Mouse (Mus musculus) lung, postnatal 0 days (tissue): Measurements from ENCODE around the gene Il1a. TPM values are rescaled to one million over a fixed set of nuclear protein-coding genes. Genes with fewer than 3 reads are reported as not detected.

Source experiments
- ATAC-seq: fragments of 200-750 bp; cut with Nextera tagmentation; 2 replicates; pipeline ENCODE4 v1.8.0; 2017; ENCODE audit warnings: moderate library complexity
- DNase-seq: peaks from one replicate; pipeline ENCODE4 v3.0.0-alpha.2; 2016; ENCODE audit warnings: low spot score
- H3K27ac ChIP-seq: fragments of 300-500 bp; sonication (generic); 2 replicates; pipeline ENCODE4 v1.5.1; 2014; ENCODE audit warnings: antibody characterized with exemption, mild to moderate bottlenecking, low read length, mixed read lengths
- H3K27me3 ChIP-seq: fragments of 300-500 bp; sonication (generic); replicated peaks from 2 replicates; pipeline ENCODE4 v1.6.1; 2014; ENCODE audit warnings: low read length, mixed read lengths; ENCODE audit not compliant: insufficient read depth
- H3K36me3 ChIP-seq: fragments of 300-500 bp; sonication (generic); 2 replicates; pipeline ENCODE4 v1.6.1; 2014; ENCODE audit warnings: low read length, mixed read lengths; ENCODE audit not compliant: insufficient read depth
- H3K4me1 ChIP-seq: fragments of 300-500 bp; sonication (generic); 2 replicates; pipeline ENCODE4 v1.6.1; 2014; ENCODE audit warnings: antibody characterized with exemption, low read depth, low read length, mixed read lengths; ENCODE audit not compliant: insufficient read depth
- H3K4me2 ChIP-seq: fragments of 300-500 bp; sonication (generic); replicated peaks from 2 replicates; pipeline ENCODE4 v1.6.1; 2014; ENCODE audit warnings: low read depth, mild to moderate bottlenecking, low read length, moderate library complexity, mixed read lengths
- H3K4me3 ChIP-seq: fragments of 300-500 bp; sonication (generic); 2 replicates; pipeline ENCODE4 v1.5.1; 2014; ENCODE audit warnings: low read depth, low read length
- H3K9ac ChIP-seq: fragments of 300-500 bp; sonication (generic); replicated peaks from 2 replicates; pipeline ENCODE4 v1.6.1; 2014; ENCODE audit warnings: low read depth, mild to moderate bottlenecking
- H3K9me3 ChIP-seq: fragments of 300-500 bp; sonication (generic); 2 replicates; pipeline ENCODE4 v1.6.1; 2016; ENCODE audit warnings: low read length, mixed read lengths
- CTCF ChIP-seq: IDR thresholded peaks from 2 replicates; pipeline ENCODE4 v1.5.1; 2016; ENCODE audit warnings: antibody characterized with exemption, mild to moderate bottlenecking
- EP300 ChIP-seq: IDR thresholded peaks from 2 replicates; pipeline ENCODE4 v1.6.1; 2016; ENCODE audit warnings: antibody characterized with exemption, mild to moderate bottlenecking, control low read depth
- WGBS: fragments of 180-500 bp; shearing (Covaris S2); extraction: QIAGEN DNeasy Blood & Tissue Kit; methylation state at CpG from one replicate; pipeline ENCODE4 v1.1.7; 2014; 5-methylcytosine and 5-hydroxymethylcytosine counted together
- polyA plus RNA-seq: library from polyadenylated mRNA; unstranded; fragments of >200 nt; fragmentation: Nextera tagmentation; extraction: Ambion mirVana; gene quantifications from 2 replicates; pipeline ENCODE4 v1.2.1, GENCODE M21; 2015

The Il1a gene
- polyA plus RNA-seq, 1 experiment from 2014 or later: 0.66 TPM

DNA sequence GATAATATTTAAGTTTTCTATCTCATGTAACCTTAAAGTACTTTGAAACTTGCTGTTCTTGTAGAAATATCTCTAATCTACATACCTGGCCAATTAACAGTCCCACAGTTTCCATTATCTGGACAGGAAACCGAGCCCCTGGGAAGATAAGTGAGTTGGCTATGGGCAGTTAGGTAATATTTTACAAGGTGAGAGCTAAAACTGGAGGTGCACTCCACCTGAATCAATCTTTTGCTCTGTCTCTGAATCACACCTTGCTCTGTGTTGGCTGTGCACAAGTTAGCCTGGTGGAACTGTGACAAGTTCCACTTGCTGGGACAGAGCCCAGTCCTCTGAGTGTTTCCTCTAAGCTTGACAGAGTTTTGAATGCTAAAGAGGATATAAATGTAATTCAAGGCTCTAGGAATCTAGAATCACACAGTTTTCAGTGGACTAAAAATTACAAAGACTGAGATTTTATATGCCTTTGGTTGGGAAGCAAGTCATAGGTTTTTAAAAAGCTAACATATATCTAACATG lies 12.4 kb upstream of the Il1a start:
- no peak for DNase-seq
- no peak for TF ChIP-seq CTCF
- no peak for TF ChIP-seq EP300
- no peaks in the 10 kb centered on the region for H3K9me3 ChIP-seq
- H3K36me3 ChIP-seq: no peaks in the 10 kb centered on the region
- H3K27me3 ChIP-seq: no peaks in the 10 kb centered on the region
- H3K9ac ChIP-seq: no peak overlapping the region
- no peak overlapping the region for H3K4me3 ChIP-seq
- WGBS: 51% methylated on average over 1 of the region's 1 CpGs
- H3K27ac ChIP-seq: no peak overlapping the region
- no peaks in the 10 kb centered on the region for H3K4me1 ChIP-seq
- no peak overlapping the region for H3K4me2 ChIP-seq
- no peak for ATAC-seq

DNA sequence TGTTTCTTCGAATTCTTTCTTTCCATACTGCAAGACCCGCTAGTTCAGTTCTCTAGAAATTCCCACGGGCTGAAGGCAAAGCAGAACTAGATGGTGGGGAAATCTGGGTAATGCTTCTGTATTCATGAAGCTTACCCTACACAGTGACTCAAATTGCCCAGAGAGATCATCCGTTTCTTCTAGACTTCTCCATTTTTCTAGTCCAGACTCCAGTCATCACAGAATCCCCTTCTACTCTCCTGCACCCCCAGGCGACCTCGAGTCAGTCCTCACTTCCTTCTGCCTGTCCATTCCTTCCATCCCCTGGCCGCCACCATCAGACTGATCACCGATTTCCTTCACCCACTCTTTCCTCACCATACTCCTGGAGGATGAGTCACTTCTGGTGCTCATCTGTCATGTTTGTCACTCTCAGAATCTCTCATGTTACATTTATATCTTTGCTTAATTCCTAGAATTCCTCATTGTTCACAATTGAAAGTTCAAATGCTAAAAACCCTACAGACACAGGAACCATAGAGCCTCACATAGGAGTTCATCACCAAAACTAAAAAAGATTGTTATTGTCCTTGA lies 10.3 kb upstream of the Il1a start:
- Histone ChIP-seq H3K27ac (no peak overlapping the region), H3K27me3 (no peaks in the 10 kb centered on the region), H3K4me3 (no peak overlapping the region), H3K36me3 (no peaks in the 10 kb centered on the region), H3K9ac (no peak overlapping the region), H3K9me3 (no peaks in the 10 kb centered on the region), H3K4me1 (no peaks in the 10 kb centered on the region), H3K4me2 (no peak overlapping the region)
- TF ChIP-seq EP300: no peak
- no peak for TF ChIP-seq CTCF
- DNase-seq (peak; percentile 33), ATAC-seq (no peak)
- 75% methylated on average over 8 of the region's 8 CpGs for WGBS

DNA sequence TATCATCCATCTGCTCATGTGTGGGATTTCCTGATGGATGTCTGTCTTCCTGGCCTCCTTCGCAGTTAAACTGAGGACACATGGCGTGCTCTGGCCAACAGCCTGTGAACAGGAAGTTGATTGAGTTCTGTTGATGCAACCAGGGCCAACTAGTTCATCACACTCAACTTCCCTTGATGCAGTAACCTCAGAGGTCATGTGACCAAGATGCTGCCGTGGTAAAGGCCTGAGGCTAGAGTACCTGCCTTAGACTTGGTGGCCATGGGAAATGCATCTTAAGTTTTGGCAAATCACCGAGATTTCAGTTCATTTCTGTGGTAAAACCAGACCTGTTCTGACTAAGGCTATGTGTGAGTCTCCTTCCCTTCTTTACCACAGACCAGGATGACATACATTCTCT lies 6.1 kb upstream of the Il1a start:
- peak; percentile 54 for DNase-seq
- no peaks in the 10 kb centered on the region for H3K27me3 ChIP-seq
- ATAC-seq: no peak
- H3K4me3 ChIP-seq: no peak overlapping the region
- 52% methylated on average over 4 of the region's 4 CpGs for WGBS
- no peak overlapping the region for H3K9ac ChIP-seq
- no peak overlapping the region for H3K27ac ChIP-seq
- H3K9me3 ChIP-seq: no peaks in the 10 kb centered on the region
- H3K4me2 ChIP-seq: no peak overlapping the region
- TF ChIP-seq EP300 (0 out of 2 replicates have a peak, but pooled peaks have one; percentile 15), CTCF (no peak)
- no peaks in the 10 kb centered on the region for H3K36me3 ChIP-seq
- H3K4me1 ChIP-seq: no peaks in the 10 kb centered on the region

DNA sequence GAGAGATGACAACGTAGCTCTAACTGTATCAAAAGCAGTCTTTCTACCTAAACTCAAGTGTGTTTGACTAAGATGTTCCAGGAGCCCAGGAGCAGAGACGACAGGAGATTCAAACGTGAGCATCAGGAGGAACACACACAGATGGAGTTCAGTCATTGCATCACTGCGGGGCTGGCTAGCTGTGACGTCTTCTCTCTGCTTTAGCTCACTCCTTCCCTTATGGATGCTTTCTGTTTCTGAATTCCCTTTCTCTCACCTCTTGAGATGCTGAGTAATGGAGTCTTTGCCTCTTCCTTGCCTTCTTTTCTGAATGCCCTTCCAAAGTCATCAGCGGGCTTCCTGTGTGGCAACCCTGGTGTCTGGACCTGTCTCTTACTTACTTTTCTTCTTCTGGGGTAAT lies 5.1 kb upstream of the Il1a start:
- TF ChIP-seq CTCF (no peak), EP300 (no peak)
- no peak for ATAC-seq
- Histone ChIP-seq H3K9me3 (no peaks in the 10 kb centered on the region), H3K4me1 (no peaks in the 10 kb centered on the region), H3K9ac (no peak overlapping the region), H3K36me3 (no peaks in the 10 kb centered on the region), H3K4me2 (no peak overlapping the region), H3K4me3 (no peak overlapping the region), H3K27ac (no peak overlapping the region), H3K27me3 (no peaks in the 10 kb centered on the region)
- DNase-seq: no peak
- 66% methylated on average over 6 of the region's 6 CpGs for WGBS

DNA sequence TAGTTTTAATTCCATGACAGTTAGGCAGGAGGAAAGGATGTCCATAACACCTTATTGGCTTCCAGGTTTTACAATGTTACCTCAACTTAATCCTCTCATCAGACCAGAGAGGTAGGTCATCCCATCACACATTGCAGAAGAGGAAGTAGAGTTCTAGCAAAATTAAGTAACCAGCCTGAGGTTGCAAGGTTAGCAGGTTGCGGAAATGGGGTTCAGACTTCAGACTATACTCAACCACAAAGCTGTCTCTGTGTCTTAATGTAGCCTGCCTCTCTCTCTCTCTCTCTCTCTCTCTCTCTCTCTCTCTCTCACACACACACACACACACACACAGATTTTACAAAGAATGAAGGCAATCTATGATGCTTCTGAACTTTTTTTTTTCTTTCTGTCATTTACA lies 4.2 kb upstream of the Il1a start:
- H3K4me3 ChIP-seq: no peak overlapping the region
- no peaks in the 10 kb centered on the region for H3K36me3 ChIP-seq
- H3K9ac ChIP-seq: no peak overlapping the region
- DNase-seq: peak; percentile 14
- no peak overlapping the region for H3K27ac ChIP-seq
- H3K4me2 ChIP-seq: no peak overlapping the region
- WGBS: 89% methylated on average over 1 of the region's 1 CpGs
- no peaks in the 10 kb centered on the region for H3K9me3 ChIP-seq
- no peaks in the 10 kb centered on the region for H3K4me1 ChIP-seq
- H3K27me3 ChIP-seq: no peaks in the 10 kb centered on the region
- no peak for TF ChIP-seq EP300
- TF ChIP-seq CTCF: no peak
- no peak for ATAC-seq

DNA sequence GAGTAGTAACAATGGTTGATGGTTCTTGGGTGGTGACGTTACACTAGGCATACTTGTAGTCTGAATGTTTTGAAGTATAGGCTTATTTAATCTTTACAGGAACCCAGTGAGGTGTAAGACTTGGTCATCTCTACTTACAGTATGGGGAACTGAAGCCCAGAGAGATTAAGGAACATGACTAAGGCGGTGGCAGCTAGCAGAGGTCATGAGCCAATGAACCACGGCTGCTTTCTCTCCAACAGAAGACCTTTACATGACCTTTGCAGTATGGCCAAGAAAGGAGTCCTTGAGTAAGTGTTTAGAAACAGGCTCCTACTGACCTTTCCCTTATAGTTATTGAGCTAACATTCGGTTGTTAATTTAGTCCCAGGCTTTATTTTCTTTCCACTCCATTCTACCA lies 3.8 kb downstream of the Il1a start:
- H3K36me3 ChIP-seq: no peaks in the 10 kb centered on the region
- no peaks in the 10 kb centered on the region for H3K4me1 ChIP-seq
- no peak overlapping the region for H3K4me2 ChIP-seq
- no peak overlapping the region for H3K4me3 ChIP-seq
- H3K9me3 ChIP-seq: no peaks in the 10 kb centered on the region
- 60% methylated on average over 4 of the region's 4 CpGs for WGBS
- no peak overlapping the region for H3K27ac ChIP-seq
- no peak overlapping the region for H3K9ac ChIP-seq
- TF ChIP-seq EP300 (no peak), CTCF (no peak)
- DNase-seq: no peak
- ATAC-seq: no peak
- H3K27me3 ChIP-seq: no peaks in the 10 kb centered on the region
